Mouse (Mus musculus) hindbrain, embryonic 16.5 days (tissue): ENCODE measurements around the gene Kcne4. TPM values are rescaled to one million over a fixed set of nuclear protein-coding genes. Genes with fewer than 3 reads are reported as not detected.

Experiments
- ATAC-seq: fragments of 200-750 bp; cut with Nextera tagmentation; 2 replicates; pipeline ENCODE4 v1.8.0; 2017; ENCODE audit warnings: moderate TSS enrichment, moderate library complexity
- H3K27ac ChIP-seq: fragments of 300-500 bp; sonication (generic); 2 replicates; pipeline ENCODE4 v1.5.1; 2014; ENCODE audit warnings: low read depth, mild to moderate bottlenecking, control low read depth, low read length, moderate library complexity
- H3K27me3 ChIP-seq: fragments of 300-500 bp; sonication (generic); replicated peaks from 2 replicates; pipeline ENCODE4 v1.6.1; 2014; ENCODE audit warnings: low read length; ENCODE audit not compliant: control insufficient read depth, insufficient read depth
- H3K36me3 ChIP-seq: fragments of 300-500 bp; sonication (generic); 2 replicates; pipeline ENCODE4 v1.6.1; 2014; ENCODE audit warnings: mild to moderate bottlenecking, low read length, moderate library complexity, mixed read lengths; ENCODE audit not compliant: control insufficient read depth, insufficient read depth
- H3K4me1 ChIP-seq: fragments of 300-500 bp; sonication (generic); 2 replicates; pipeline ENCODE4 v1.6.1; 2014; ENCODE audit warnings: low read depth, low read length; ENCODE audit not compliant: control insufficient read depth, insufficient read depth
- H3K4me2 ChIP-seq: fragments of 300-500 bp; sonication (generic); 2 replicates; pipeline ENCODE4 v1.6.1; 2014; ENCODE audit warnings: mild to moderate bottlenecking, low read length, control low read depth, moderate library complexity
- H3K4me3 ChIP-seq: fragments of 300-500 bp; sonication (generic); 2 replicates; pipeline ENCODE4 v1.5.1; 2014; ENCODE audit warnings: mild to moderate bottlenecking, low read length, control low read depth, moderate library complexity
- H3K9ac ChIP-seq: fragments of 300-500 bp; sonication (generic); 2 replicates; pipeline ENCODE4 v1.6.1; 2014; ENCODE audit warnings: low read depth, mild to moderate bottlenecking, control low read depth, low read length, moderate library complexity
- H3K9me3 ChIP-seq: fragments of 300-500 bp; sonication (generic); 2 replicates; pipeline ENCODE4 v1.6.1; 2014; ENCODE audit warnings: mild to moderate bottlenecking, low read length, moderate library complexity; ENCODE audit not compliant: control insufficient read depth
- WGBS: fragments of 180-500 bp; shearing (Covaris S2); extraction: QIAGEN DNeasy Blood & Tissue Kit; methylation state at CpG from one replicate; pipeline ENCODE4 v1.1.7; 2014; 5-methylcytosine and 5-hydroxymethylcytosine counted together
- polyA plus RNA-seq: library from polyadenylated mRNA; unstranded; fragments of >200 nt; fragmentation: Nextera tagmentation; extraction: Ambion mirVana; gene quantifications from 2 replicates; pipeline ENCODE4 v1.2.1, GENCODE M21; 2015

Gene Kcne4
- polyA plus RNA-seq, 1 experiment from 2014 or later = 1.9 TPM

- Histone ChIP-seq H3K9me3 (no peaks in the 10 kb centered on the region), H3K27ac (no peak overlapping the region), H3K4me3 (no peak overlapping the region), H3K27me3 (no peaks in the 10 kb centered on the region), H3K4me1 (no peaks in the 10 kb centered on the region), H3K4me2 (no peak overlapping the region), H3K36me3 (no peaks in the 10 kb centered on the region), H3K9ac (no peak overlapping the region)
- ATAC-seq = no peak
- 61% methylated on average over 2 of the region's 2 CpGs for WGBS
These were observed 29.9 kb downstream of the Kcne4 start for GRCm38 (mm10) chr1:78846471-78846870.

DNA sequence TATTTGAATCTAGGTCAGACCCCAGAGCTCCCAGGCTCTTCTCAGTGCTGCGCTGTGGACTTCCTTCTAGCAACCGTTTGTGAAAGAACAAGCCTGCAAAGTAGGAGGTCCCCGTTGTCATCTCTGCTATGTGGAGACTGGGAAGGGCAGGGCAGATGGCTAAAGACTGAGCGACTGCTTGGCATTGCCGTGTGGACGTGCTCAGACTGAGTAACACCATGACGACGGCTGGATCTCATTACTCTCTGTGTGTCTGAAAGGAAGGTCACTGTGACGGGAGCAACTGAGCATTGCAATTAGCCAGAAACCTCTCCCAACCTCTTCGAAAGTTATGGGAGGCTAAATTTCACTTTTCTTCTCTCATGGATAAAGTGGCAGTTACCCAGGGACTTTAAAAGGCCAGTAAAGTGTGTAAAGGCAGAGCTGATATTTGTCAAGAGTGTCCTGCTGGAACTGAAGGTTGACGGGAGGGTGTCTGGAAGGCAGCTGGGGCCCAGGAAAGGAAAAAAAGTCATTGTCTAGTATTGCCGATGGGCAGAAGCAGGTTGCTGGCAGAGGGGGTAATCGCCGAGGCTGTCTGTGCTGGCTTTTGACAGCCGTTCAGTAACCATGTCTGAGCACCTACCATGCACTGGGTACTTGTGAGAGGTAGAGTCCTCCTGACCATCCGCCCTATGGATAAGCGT is 36.0 kb downstream of the Kcne4 start:
- Histone ChIP-seq H3K9me3 (no peaks in the 10 kb centered on the region), H3K4me1 (peaks cover 13% of the 10 kb centered on the region), H3K27ac (peak overlapping the region; percentile 69), H3K4me2 (peak overlapping the region; percentile 13), H3K36me3 (no peaks in the 10 kb centered on the region), H3K9ac (no peak overlapping the region), H3K27me3 (no peaks in the 10 kb centered on the region), H3K4me3 (no peak overlapping the region)
- WGBS = 24% methylated on average over 17 of the region's 17 CpGs
- peak; percentile 99 for ATAC-seq

DNA sequence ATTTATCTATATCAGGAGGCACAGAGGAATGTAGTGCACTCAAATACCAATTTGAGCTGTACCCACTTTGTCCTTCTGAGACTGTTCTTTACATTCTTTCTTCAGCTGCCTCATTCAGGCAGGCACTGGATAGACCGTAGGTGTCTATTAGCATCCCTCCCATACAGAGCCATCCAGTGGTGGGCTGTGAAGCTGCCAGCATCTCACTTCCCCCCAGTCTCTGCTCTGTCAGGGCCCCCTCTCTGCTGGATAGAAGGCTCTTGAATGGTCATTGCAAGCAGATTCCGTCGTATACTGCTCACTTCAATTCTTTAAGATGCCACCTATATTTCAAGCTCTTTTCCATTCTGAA is 36.5 kb downstream of the Kcne4 start:
- H3K4me1 ChIP-seq = peaks cover 13% of the 10 kb centered on the region
- no peaks in the 10 kb centered on the region for H3K27me3 ChIP-seq
- no peaks in the 10 kb centered on the region for H3K9me3 ChIP-seq
- H3K4me2 ChIP-seq = peak overlapping the region; percentile 13; the same call in 1 of the 2 replicates
- peak overlapping the region; percentile 69 for H3K27ac ChIP-seq
- WGBS = 53% methylated on average over 3 of the region's 3 CpGs
- H3K9ac ChIP-seq = no peak overlapping the region
- ATAC-seq = peak; percentile 58
- H3K4me3 ChIP-seq = no peak overlapping the region
- no peaks in the 10 kb centered on the region for H3K36me3 ChIP-seq

DNA sequence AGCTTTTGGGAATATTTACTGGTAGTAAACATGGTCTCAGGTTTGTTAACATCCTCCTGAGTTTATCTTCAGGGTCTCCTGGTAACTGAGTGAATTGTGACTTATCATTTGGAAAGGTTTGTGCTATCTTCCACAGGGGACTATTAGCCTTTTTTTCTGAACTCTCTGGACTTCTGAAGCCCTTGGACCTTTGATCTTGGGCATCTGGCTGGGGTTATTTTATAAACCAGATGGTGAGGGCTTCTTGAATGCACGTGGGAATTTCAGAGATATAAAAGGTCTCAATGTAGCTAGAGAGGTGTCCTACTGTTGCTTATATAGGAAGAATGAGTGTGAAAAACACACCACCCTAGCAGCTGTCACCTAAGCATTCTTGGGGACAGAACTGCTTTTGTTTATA is 37.7 kb downstream of the Kcne4 start:
- Histone ChIP-seq H3K27ac (no peak overlapping the region), H3K4me2 (no peak overlapping the region), H3K9me3 (no peaks in the 10 kb centered on the region), H3K36me3 (no peaks in the 10 kb centered on the region), H3K27me3 (no peaks in the 10 kb centered on the region), H3K9ac (no peak overlapping the region), H3K4me3 (no peak overlapping the region), H3K4me1 (peaks cover 13% of the 10 kb centered on the region)
- no peak for ATAC-seq
- WGBS = 66% methylated on average over 1 of the region's 1 CpGs

- Histone ChIP-seq H3K4me3 (no peak overlapping the region), H3K27ac (no peak overlapping the region), H3K9me3 (no peaks in the 10 kb centered on the region), H3K36me3 (no peaks in the 10 kb centered on the region), H3K27me3 (no peaks in the 10 kb centered on the region), H3K4me1 (no peaks in the 10 kb centered on the region), H3K9ac (no peak overlapping the region), H3K4me2 (no peak overlapping the region)
- no peak for ATAC-seq
- 71% methylated on average over 4 of the region's 4 CpGs for WGBS
These were observed 43.0 kb downstream of the Kcne4 start for GRCm38 (mm10) chr1:78859573-78859972.

GRCm38 (mm10) chr1:78860056-78860455 is 43.5 kb downstream of the Kcne4 start:
- H3K27me3 ChIP-seq = no peaks in the 10 kb centered on the region
- H3K27ac ChIP-seq = no peak overlapping the region
- no peak overlapping the region for H3K9ac ChIP-seq
- no peaks in the 10 kb centered on the region for H3K4me1 ChIP-seq
- ATAC-seq = no peak
- no peak overlapping the region for H3K4me2 ChIP-seq
- 89% methylated on average over 7 of the region's 7 CpGs for WGBS
- H3K9me3 ChIP-seq = no peaks in the 10 kb centered on the region
- no peak overlapping the region for H3K4me3 ChIP-seq
- no peaks in the 10 kb centered on the region for H3K36me3 ChIP-seq

GRCm38 (mm10) chr1:78862281-78862680 is 45.7 kb downstream of the Kcne4 start:
- Histone ChIP-seq H3K4me2 (no peak overlapping the region), H3K9me3 (no peaks in the 10 kb centered on the region), H3K4me1 (no peaks in the 10 kb centered on the region), H3K36me3 (no peaks in the 10 kb centered on the region), H3K4me3 (no peak overlapping the region), H3K9ac (no peak overlapping the region), H3K27ac (no peak overlapping the region), H3K27me3 (no peaks in the 10 kb centered on the region)
- 73% methylated on average over 1 of the region's 1 CpGs for WGBS
- no peak for ATAC-seq

- Histone ChIP-seq H3K9ac (no peak overlapping the region), H3K4me1 (no peaks in the 10 kb centered on the region), H3K9me3 (no peaks in the 10 kb centered on the region), H3K27me3 (no peaks in the 10 kb centered on the region), H3K36me3 (no peaks in the 10 kb centered on the region), H3K4me3 (no peak overlapping the region), H3K27ac (no peak overlapping the region), H3K4me2 (no peak overlapping the region)
- WGBS = 71% methylated on average over 2 of the region's 2 CpGs
- no peak for ATAC-seq
These were observed 47.3 kb downstream of the Kcne4 start for GRCm38 (mm10) chr1:78863833-78864232.

GRCm38 (mm10) chr1:78864351-78864750 is 47.8 kb downstream of the Kcne4 start:
- Histone ChIP-seq H3K27me3 (no peaks in the 10 kb centered on the region), H3K9me3 (no peaks in the 10 kb centered on the region), H3K4me1 (no peaks in the 10 kb centered on the region), H3K4me2 (no peak overlapping the region), H3K9ac (no peak overlapping the region), H3K36me3 (no peaks in the 10 kb centered on the region), H3K27ac (no peak overlapping the region), H3K4me3 (no peak overlapping the region)
- no peak for ATAC-seq
- 66% methylated on average over 6 of the region's 6 CpGs for WGBS
